Mouse (Mus musculus) CH12.LX (cell line): ENCODE data around the gene Gm10260. TPM values are rescaled to one million over a fixed set of nuclear protein-coding genes. Genes with fewer than 3 reads are reported as not detected.

ENCODE experiments used
- DNase-seq: peaks from one replicate; pipeline ENCODE4 v3.0.0-alpha.2; 2013; ENCODE audit errors: extremely low read depth
- H3K27ac ChIP-seq: 2 replicates; pipeline ENCODE4 v1.5.1; 2012; ENCODE audit warnings: low read depth, mild to moderate bottlenecking, control low read depth, moderate library complexity; ENCODE audit not compliant: insufficient read depth
- H3K27me3 ChIP-seq: replicated peaks from 2 replicates; pipeline ENCODE3; 2012; ENCODE audit warnings: inconsistent platforms
- H3K36me3 ChIP-seq, 2 experiments: replicated peaks in 1 of 2; 2 replicates each; pipeline versions ENCODE3 to v1.6.1; 2012; ENCODE audit warnings: inconsistent platforms in 1 of 2, low read length in 1 of 2, mild to moderate bottlenecking in 1 of 2, mixed read lengths in 1 of 2, moderate library complexity in 1 of 2; ENCODE audit not compliant: control insufficient read depth in 1 of 2, insufficient read depth in 1 of 2
- H3K4me1 ChIP-seq, 2 experiments: 2 replicates each; pipeline ENCODE4 v1.6.1; 2012; ENCODE audit warnings: inconsistent platforms in 1 of 2, moderate library complexity in 1 of 2; ENCODE audit not compliant: insufficient read depth in 2 of 2, control insufficient read depth in 1 of 2
- H3K4me2 ChIP-seq: 2 replicates; pipeline ENCODE4 v1.6.1; 2012; ENCODE audit warnings: low read depth, mild to moderate bottlenecking, control low read depth; ENCODE audit not compliant: poor library complexity, insufficient read depth, severe bottlenecking
- H3K4me3 ChIP-seq, 3 experiments: fragments of 150-350 bp in 1 of 3; sonication (generic) in 1 of 3; replicated peaks in 1 of 3; 2 replicates each; pipeline versions ENCODE3 to v1.5.1; 2011 to 2012; ENCODE audit warnings: low read depth in 2 of 3, low read length in 2 of 3, mild to moderate bottlenecking in 2 of 3, moderate library complexity in 2 of 3, control low read depth in 1 of 3, improper control_type of control experiment in 1 of 3, inconsistent platforms in 1 of 3, mixed read lengths in 1 of 3; ENCODE audit not compliant: poor library complexity in 1 of 3
- H3K79me2 ChIP-seq: replicated peaks from 2 replicates; pipeline ENCODE4 v1.6.1; 2012; ENCODE audit warnings: mild to moderate bottlenecking, moderate library complexity; ENCODE audit not compliant: control insufficient read depth, poor library complexity, insufficient read depth, severe bottlenecking; ENCODE audit errors: extremely low read depth
- H3K9ac ChIP-seq: 2 replicates; pipeline ENCODE4 v1.6.1; 2012; ENCODE audit warnings: low read depth, mild to moderate bottlenecking, control low read depth, moderate library complexity; ENCODE audit not compliant: insufficient read depth
- H3K9me3 ChIP-seq: replicated peaks from 2 replicates; pipeline ENCODE3; 2012; ENCODE audit warnings: low read length, inconsistent platforms, mixed read lengths
- CHD1 ChIP-seq: IDR thresholded peaks from 2 replicates; pipeline ENCODE4 v1.6.1; 2012; ENCODE audit warnings: low read depth, low read length, improper control_type of control experiment, inconsistent platforms
- GABPA ChIP-seq: IDR thresholded peaks from 2 replicates; pipeline ENCODE4 v1.6.1; 2012; ENCODE audit warnings: low read depth, low read length, improper control_type of control experiment, inconsistent platforms; ENCODE audit not compliant: insufficient replicate concordance
- IRF4 ChIP-seq: IDR thresholded peaks from 2 replicates; pipeline ENCODE4 v1.6.1; 2014; ENCODE audit warnings: low read depth, mild to moderate bottlenecking, inconsistent platforms, low read length, improper control_type of control experiment
- JUND ChIP-seq: conservative IDR thresholded peaks from 2 replicates; pipeline ENCODE4 v1.6.1; 2011; ENCODE audit warnings: low read depth, low read length, improper control_type of control experiment
- SMC3 ChIP-seq: IDR thresholded peaks from 2 replicates; pipeline ENCODE4 v1.6.1; 2011; ENCODE audit warnings: low read depth, low read length, improper control_type of control experiment
- TBP ChIP-seq: conservative IDR thresholded peaks from 2 replicates; pipeline ENCODE4 v1.6.1; 2011; ENCODE audit warnings: low read depth, low read length, improper control_type of control experiment
- TCF12 ChIP-seq: IDR thresholded peaks from 2 replicates; pipeline ENCODE4 v1.6.1; 2014; ENCODE audit warnings: low read depth, mild to moderate bottlenecking, inconsistent platforms, low read length, improper control_type of control experiment
- ZC3H11A ChIP-seq: IDR thresholded peaks from 2 replicates; pipeline ENCODE4 v1.6.1; 2012; ENCODE audit warnings: low read depth, mild to moderate bottlenecking, inconsistent platforms, low read length, improper control_type of control experiment
- dilution Hi-C: fragments of 300-500 bp; cut with MboI; formaldehyde crosslinking; loops from 2 replicates; pipeline ENCODE4 v1.14.3; 2020; ENCODE audit warnings: low sequenced_read_pairs; ENCODE audit not compliant: extremely low pct_unique_long_range_greater_than_20kb, extremely low pct_ligation_motif_present
- in situ Hi-C: fragments of 300-500 bp; cut with MboI; formaldehyde crosslinking; loops from 3 replicates; pipeline ENCODE4 v1.14.3; 2019; ENCODE audit warnings: low sequenced_read_pairs, low pct_ligation_motif_present, low pct_unique_long_range_greater_than_20kb, mixed read lengths
- polyA plus RNA-seq: library from polyadenylated mRNA; unstranded; fragments of >175 nt; gene quantifications from 2 replicates; pipeline ENCODE4 v1.2.1, GENCODE M21; 2012; ENCODE audit warnings: low read depth; ENCODE audit not compliant: insufficient read length
- total RNA-seq, 2 experiments: library from RNA; depleted of rRNA; stranded (reverse); fragments of 300-350 nt in 1 of 2; fragments of >200 nt in 1 of 2; gene quantifications; 2 replicates each; pipeline ENCODE4 v1.2.3; 2012 to 2014

Gene Gm10260
- total and polyA plus RNA-seq, 3 experiments, result 1,620 to 5,622 (median 5,239) TPM

- dilution Hi-C loops (no loop called here), in situ Hi-C loops (no loop called here)
- no peaks in the 10 kb centered on the region for H3K36me3 ChIP-seq
These were observed 45.5 kb upstream of the Gm10260 start for GRCm38 (mm10) chr13:97805907-97806306.

GRCm38 (mm10) chr13:97802386-97802785 is 42.0 kb upstream of the Gm10260 start:
- H3K9ac ChIP-seq, result no peak overlapping the region
- H3K36me3 ChIP-seq, result no peaks in the 10 kb centered on the region
- no peak overlapping the region for H3K4me3 ChIP-seq
- H3K27me3 ChIP-seq, result no peaks in the 10 kb centered on the region
- dilution Hi-C loops (no loop called here), in situ Hi-C loops (no loop called here)
- no peak overlapping the region for H3K4me2 ChIP-seq
- no peaks in the 10 kb centered on the region for H3K79me2 ChIP-seq
- no peaks in the 10 kb centered on the region for H3K4me1 ChIP-seq
- no peak for TF ChIP-seq ZC3H11A
- TF ChIP-seq IRF4, result no peak
- no peak for TF ChIP-seq TBP
- no peak overlapping the region for H3K27ac ChIP-seq
- peaks cover 26% of the 10 kb centered on the region for H3K9me3 ChIP-seq
- DNase-seq, result no peak

More at GRCm38 (mm10) chr13:97805907-97806306, 45.5 kb upstream of the Gm10260 start:
- Histone ChIP-seq H3K79me2 (no peaks in the 10 kb centered on the region), H3K27ac (no peak overlapping the region), H3K9me3 (peaks cover 22% of the 10 kb centered on the region), H3K4me2 (no peak overlapping the region), H3K4me1 (no peaks in the 10 kb centered on the region), H3K27me3 (no peaks in the 10 kb centered on the region), H3K4me3 (no peak overlapping the region), H3K9ac (no peak overlapping the region)
- no peak for DNase-seq
- TF ChIP-seq TCF12 (no peak), GABPA (no peak), CHD1 (no peak)

- Histone ChIP-seq H3K4me3 (no peak overlapping the region), H3K4me2 (no peak overlapping the region), H3K4me1 (no peaks in the 10 kb centered on the region), H3K27ac (no peak overlapping the region), H3K9ac (no peak overlapping the region), H3K36me3 (no peaks in the 10 kb centered on the region), H3K27me3 (no peaks in the 10 kb centered on the region), H3K79me2 (no peaks in the 10 kb centered on the region), H3K9me3 (peaks cover 14% of the 10 kb centered on the region)
- no peak for TF ChIP-seq ZC3H11A
- no peak for TF ChIP-seq CHD1
- no peak for TF ChIP-seq JUND
- TF ChIP-seq SMC3, result no peak
- dilution Hi-C loops, result no loop called here
- no peak for DNase-seq
- in situ Hi-C loops, result no loop called here
These were observed 37.0 kb upstream of the Gm10260 start for GRCm38 (mm10) chr13:97797462-97797861.
